Mouse (Mus musculus): ENCODE measurements at regions not wholly inside any gene's neighbourhood (a gene's known extent, or its start where the extent isn't known, plus 50 kb on each side); places are given as distances from the start of the nearest gene placed in this dataset.

DNA sequence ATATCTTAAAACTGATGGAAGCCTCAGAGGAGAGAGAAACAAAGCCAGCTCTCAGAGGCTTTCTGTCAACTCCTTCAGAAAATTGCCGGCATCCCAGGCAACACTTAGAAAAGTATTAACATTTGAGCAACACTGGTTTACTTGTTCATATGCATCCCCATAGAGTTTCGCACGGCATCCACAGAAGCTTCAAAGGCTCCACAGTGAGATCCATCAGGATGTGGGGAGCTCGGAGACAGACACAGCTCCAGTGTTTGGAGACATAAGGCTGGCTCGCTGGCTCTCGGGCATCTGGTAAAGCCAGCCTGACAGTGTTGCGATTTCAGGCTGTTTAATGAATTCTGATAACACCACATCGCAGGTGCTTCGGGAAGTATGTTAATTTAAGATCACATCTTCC lies 324.7 kb upstream of the Spred2 start:
- no peak for TF ChIP-seq MYOD1 (IDR thresholded peaks at IDR 0.05; ENCODE audit: control insufficient read depth in 1 of 3, insufficient read length in 2 of 3, low read depth in 2 of 3)
- no peak for TF ChIP-seq POLR2A (IDR thresholded peaks at IDR 0.05; ENCODE audit: insufficient read length, low read depth)
- TF ChIP-seq MAX (IDR thresholded peaks at IDR 0.05; ENCODE audit: low read depth), result no peak
- TF ChIP-seq MYOG (IDR thresholded peaks at IDR 0.05; ENCODE audit: control insufficient read depth in 1 of 3, insufficient read depth in 1 of 3, insufficient read length in 2 of 3, low read depth in 2 of 3), result no peak
- TF ChIP-seq REST (IDR thresholded peaks at IDR 0.05; ENCODE audit: insufficient read depth, insufficient read length), result no peak
- TF ChIP-seq TCF12 (IDR thresholded peaks at IDR 0.05; ENCODE audit: insufficient read depth, poor library complexity, severe bottlenecking), result no peak
- TF ChIP-seq POLR2AphosphoS2 (IDR thresholded peaks at IDR 0.05; ENCODE audit: insufficient read length, low read depth), result no peak
